Mouse (Mus musculus) CD4-positive, CD25-positive, alpha-beta regulatory T cell, adult 4 months (primary cell): ENCODE results near the gene Arf3. TPM values are rescaled to one million over a fixed set of nuclear protein-coding genes. Genes with fewer than 3 reads are reported as not detected.
"Not testable (repeated sequence)": the region's sequence is repeated elsewhere in the genome, so short reads cannot be mapped to it uniquely, and the experiment has no call there.

Experiments used
- ATAC-seq: one replicate; pipeline ENCODE4 v1.8.0; 2017
- polyA plus RNA-seq, 2 experiments: library from polyadenylated mRNA; unstranded; fragments of 100-300 nt; shearing (Covaris generic); gene quantifications; one replicate each; pipeline ENCODE4 v1.2.1; 2017

Gene Arf3
- polyA plus RNA-seq, 2 experiments from 2014 or later, result 33.0 to 35.3 TPM

GRCm38 (mm10) chr15:98753021-98753423, 10.0 kb downstream of the Arf3 start:
- ATAC-seq, result no peak

- ATAC-seq, result no peak
These were observed 13.9 kb downstream of the Arf3 start for GRCm38 (mm10) chr15:98749093-98749492.

GRCm38 (mm10) chr15:98747296-98747695, 15.7 kb downstream of the Arf3 start:
- no peak for ATAC-seq

- no peak for ATAC-seq
These were observed 16.6 kb downstream of the Arf3 start for GRCm38 (mm10) chr15:98746344-98746965.

GRCm38 (mm10) chr15:98743863-98744262, 19.2 kb downstream of the Arf3 start:
- not testable (repeated sequence) for ATAC-seq

GRCm38 (mm10) chr15:98742766-98743428, 20.1 kb downstream of the Arf3 start:
- ATAC-seq, result no peak

- no peak for ATAC-seq
These were observed 22.8 kb downstream of the Arf3 start for GRCm38 (mm10) chr15:98740219-98740618.

GRCm38 (mm10) chr15:98738796-98739195, 24.2 kb downstream of the Arf3 start:
- ATAC-seq, result no peak

GRCm38 (mm10) chr15:98737881-98738280, 25.1 kb downstream of the Arf3 start:
- ATAC-seq, result peak; percentile 58

- no peak for ATAC-seq
These were observed 26.5 kb downstream of the Arf3 start for GRCm38 (mm10) chr15:98736521-98736920.

GRCm38 (mm10) chr15:98733976-98734566, 28.9 kb downstream of the Arf3 start:
- no peak for ATAC-seq

GRCm38 (mm10) chr15:98733370-98733769, 29.6 kb downstream of the Arf3 start:
- no peak for ATAC-seq

GRCm38 (mm10) chr15:98732006-98732531, 30.9 kb downstream of the Arf3 start:
- ATAC-seq, result no peak

GRCm38 (mm10) chr15:98730790-98731189, 32.2 kb downstream of the Arf3 start:
- ATAC-seq, result no peak

GRCm38 (mm10) chr15:98729791-98730545, 33.0 kb downstream of the Arf3 start:
- peak; percentile 42 for ATAC-seq

- ATAC-seq, result no peak
These were observed 34.6 kb downstream of the Arf3 start for GRCm38 (mm10) chr15:98728366-98728765.

- peak; percentile 62 for ATAC-seq
These were observed 35.3 kb downstream of the Arf3 start, which contains the start of gene Fkbp11 for GRCm38 (mm10) chr15:98727443-98728321. TSS of gene Fkbp11 (minus strand) at chr15:98728198.

GRCm38 (mm10) chr15:98726746-98727145, 36.3 kb downstream of the Arf3 start:
- no peak for ATAC-seq

- no peak for ATAC-seq
These were observed 36.9 kb downstream of the Arf3 start for GRCm38 (mm10) chr15:98726079-98726478.

GRCm38 (mm10) chr15:98724441-98724840, 38.6 kb downstream of the Arf3 start:
- no peak for ATAC-seq

GRCm38 (mm10) chr15:98722854-98723253, 40.2 kb downstream of the Arf3 start:
- peak; percentile 71 for ATAC-seq

GRCm38 (mm10) chr15:98722191-98722590, 40.8 kb downstream of the Arf3 start:
- no peak for ATAC-seq
